Mouse (Mus musculus) activated CD4-positive, CD25-positive, alpha-beta regulatory T cell, adult 4 months (primary cell): ENCODE measurements around the gene Smg9. TPM values are rescaled to one million over a fixed set of nuclear protein-coding genes. Genes with fewer than 3 reads are reported as not detected.
"Not testable (repeated sequence)": the region's sequence is repeated elsewhere in the genome, so short reads cannot be mapped to it uniquely, and the experiment has no call there.

Source experiments
- ATAC-seq: one replicate; pipeline ENCODE4 v1.8.0; 2017
- polyA plus RNA-seq, 2 experiments: library from polyadenylated mRNA; unstranded; fragments of 100-300 nt; shearing (Covaris generic); gene quantifications; one replicate each; pipeline ENCODE4 v1.2.1; 2017

Smg9 gene
- polyA plus RNA-seq, 2 experiments from 2014 or later, result 24.1 to 31.0 TPM

- no peak for ATAC-seq
These were observed 22.1 kb upstream of the Smg9 start for GRCm38 (mm10) chr7:24377091-24377865.

- peak; percentile 64 for ATAC-seq
These were observed 21.2 kb upstream of the Smg9 start for GRCm38 (mm10) chr7:24378049-24378701.

- ATAC-seq, result peak; percentile 55
These were observed 19.5 kb upstream of the Smg9 start for GRCm38 (mm10) chr7:24379934-24380333.

GRCm38 (mm10) chr7:24380370-24380769 lies 19.0 kb upstream of the Smg9 start:
- ATAC-seq, result peak; percentile 12

- no peak for ATAC-seq
These were observed 16.6 kb upstream of the Smg9 start for GRCm38 (mm10) chr7:24382730-24383372.

GRCm38 (mm10) chr7:24384070-24384469 lies 15.3 kb upstream of the Smg9 start:
- no peak for ATAC-seq

GRCm38 (mm10) chr7:24384827-24385226 lies 14.6 kb upstream of the Smg9 start:
- peak; percentile 21 for ATAC-seq

- ATAC-seq, result no peak
These were observed 12.3 kb upstream of the Smg9 start for GRCm38 (mm10) chr7:24387059-24387556.

GRCm38 (mm10) chr7:24389516-24390187 lies 9.8 kb upstream of the Smg9 start:
- ATAC-seq, result no peak

GRCm38 (mm10) chr7:24390512-24390911 lies 8.9 kb upstream of the Smg9 start:
- no peak for ATAC-seq

GRCm38 (mm10) chr7:24391077-24391476 lies 8.3 kb upstream of the Smg9 start:
- no peak for ATAC-seq

- ATAC-seq, result no peak
These were observed 7.7 kb upstream of the Smg9 start for GRCm38 (mm10) chr7:24391687-24392086.

GRCm38 (mm10) chr7:24394054-24394453 lies 5.4 kb upstream of the Smg9 start:
- ATAC-seq, result no peak

- peak; percentile 69 for ATAC-seq
These were observed 4.8 kb upstream of the Smg9 start for GRCm38 (mm10) chr7:24394475-24395161.

GRCm38 (mm10) chr7:24396832-24397231 lies 2.6 kb upstream of the Smg9 start:
- ATAC-seq, result no peak

GRCm38 (mm10) chr7:24398364-24398913 lies 980 bp upstream of the Smg9 start:
- no peak for ATAC-seq

- no peak for ATAC-seq
These were observed 648 bp downstream of the Smg9 start for GRCm38 (mm10) chr7:24400082-24400452.

- ATAC-seq, result not testable (repeated sequence)
These were observed 1.1 kb downstream of the Smg9 start for GRCm38 (mm10) chr7:24400489-24400888.

GRCm38 (mm10) chr7:24402851-24403250 lies 3.4 kb downstream of the Smg9 start:
- ATAC-seq, result no peak

GRCm38 (mm10) chr7:24405649-24406048 lies 6.2 kb downstream of the Smg9 start:
- ATAC-seq, result no peak

GRCm38 (mm10) chr7:24406528-24407344 lies 7.3 kb downstream of the Smg9 start:
- peak; percentile 88 for ATAC-seq
